Mouse (Mus musculus): ENCODE results near the gene Cdr2l.

The Cdr2l gene

GRCm38 (mm10) chr11:115435596-115436337 lies 54.1 kb downstream of the Cdr2l start:
- H3K27me3 ChIP-seq (ENCODE audit: insufficient read depth, low read length) = peaks cover 22% of the 10 kb centered on the region
- H3K4me3 ChIP-seq (replicated peaks; ENCODE audit: low read length) = peak overlapping the region; percentile 62
- H3K4me1 ChIP-seq (replicated peaks; ENCODE audit: low read depth, low read length) = peaks cover 34% of the 10 kb centered on the region
- H3K36me3 ChIP-seq (ENCODE audit: insufficient read depth, low read length) = peaks cover 20% of the 10 kb centered on the region
- TF ChIP-seq POU5F1 (IDR thresholded peaks at IDR 0.05; ENCODE audit: borderline replicate concordance, low read length) (no peak), CTCF (conservative IDR thresholded peaks at IDR 0.05; ENCODE audit: low read length) (no peak), NANOG (IDR thresholded peaks at IDR 0.05; ENCODE audit: borderline replicate concordance, low read length) (no peak)
- peaks cover 5% of the 10 kb centered on the region; the same call in 1 of the 2 replicates for H3K9me3 ChIP-seq (ENCODE audit: low read length)

DNA sequence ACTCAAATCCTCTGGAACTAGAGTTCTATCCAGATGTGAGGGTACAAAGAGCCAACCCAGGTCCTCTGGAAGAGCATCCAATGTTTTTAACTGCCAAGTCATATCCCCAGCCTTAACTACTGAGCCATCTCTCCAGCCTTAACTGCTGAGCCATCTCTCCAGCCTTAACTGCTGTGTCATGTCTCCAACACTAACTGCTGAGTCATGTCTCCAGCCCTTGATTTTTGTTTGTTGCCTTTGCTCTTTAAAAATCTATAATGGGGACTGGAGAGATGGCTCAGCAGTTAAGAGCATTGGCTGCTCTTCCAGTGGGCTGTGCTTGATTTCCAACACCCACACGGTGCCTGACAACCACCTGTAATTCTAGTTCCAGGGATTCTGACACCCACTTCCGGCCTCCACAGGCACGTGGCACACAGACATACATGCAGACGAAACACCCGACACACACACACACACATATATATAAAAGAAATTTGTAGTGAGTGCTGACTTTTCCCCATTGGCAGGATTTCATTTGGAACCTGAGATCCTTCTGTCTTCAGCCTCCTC lies 55.9 kb downstream of the Cdr2l start:
- Histone ChIP-seq H3K27me3 (ENCODE audit: insufficient read depth, low read length) (peaks cover 39% of the 10 kb centered on the region), H3K4me1 (replicated peaks; ENCODE audit: low read depth, low read length) (peaks cover 45% of the 10 kb centered on the region), H3K36me3 (ENCODE audit: insufficient read depth, low read length) (peaks cover under 1% of the 10 kb centered on the region; the same call in 1 of the 2 replicates), H3K9me3 (ENCODE audit: low read length) (peaks cover 15% of the 10 kb centered on the region), H3K4me3 (replicated peaks; ENCODE audit: low read length) (no peak overlapping the region)
- no peak for TF ChIP-seq CTCF (conservative IDR thresholded peaks at IDR 0.05; ENCODE audit: low read length)
- TF ChIP-seq POU5F1 (IDR thresholded peaks at IDR 0.05; ENCODE audit: borderline replicate concordance, low read length) = no peak
- TF ChIP-seq NANOG (IDR thresholded peaks at IDR 0.05; ENCODE audit: borderline replicate concordance, low read length) = no peak

DNA sequence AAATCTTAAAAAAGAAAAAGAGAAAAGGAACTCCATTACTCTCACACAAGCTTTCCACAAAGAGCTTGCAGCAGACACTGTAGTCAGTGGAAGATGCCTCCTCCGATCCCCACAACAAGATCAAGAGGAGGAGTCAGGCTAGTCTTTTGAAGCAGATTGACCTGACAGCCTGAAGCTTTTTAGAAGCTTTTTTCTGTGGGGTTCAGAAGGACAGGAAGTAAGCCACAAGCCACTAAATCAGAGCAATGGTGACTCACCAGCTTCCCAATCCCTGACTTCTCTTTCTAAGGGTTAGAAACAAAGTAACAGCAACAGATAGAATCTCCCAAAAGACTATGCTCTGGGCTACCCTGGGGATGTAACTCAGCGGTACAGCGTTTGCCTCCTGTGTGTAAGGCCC lies 57.6 kb downstream of the Cdr2l start:
- no peak overlapping the region for H3K4me3 ChIP-seq (replicated peaks; ENCODE audit: low read length)
- no peaks in the 10 kb centered on the region for H3K36me3 ChIP-seq (ENCODE audit: insufficient read depth, low read length)
- no peak for TF ChIP-seq NANOG (IDR thresholded peaks at IDR 0.05; ENCODE audit: borderline replicate concordance, low read length)
- TF ChIP-seq CTCF (conservative IDR thresholded peaks at IDR 0.05; ENCODE audit: low read length) = no peak
- no peak for TF ChIP-seq POU5F1 (IDR thresholded peaks at IDR 0.05; ENCODE audit: borderline replicate concordance, low read length)
- peaks cover 45% of the 10 kb centered on the region for H3K27me3 ChIP-seq (ENCODE audit: insufficient read depth, low read length)
- H3K4me1 ChIP-seq (replicated peaks; ENCODE audit: low read depth, low read length) = peaks cover 40% of the 10 kb centered on the region
- H3K9me3 ChIP-seq (ENCODE audit: low read length) = peaks cover 15% of the 10 kb centered on the region

DNA sequence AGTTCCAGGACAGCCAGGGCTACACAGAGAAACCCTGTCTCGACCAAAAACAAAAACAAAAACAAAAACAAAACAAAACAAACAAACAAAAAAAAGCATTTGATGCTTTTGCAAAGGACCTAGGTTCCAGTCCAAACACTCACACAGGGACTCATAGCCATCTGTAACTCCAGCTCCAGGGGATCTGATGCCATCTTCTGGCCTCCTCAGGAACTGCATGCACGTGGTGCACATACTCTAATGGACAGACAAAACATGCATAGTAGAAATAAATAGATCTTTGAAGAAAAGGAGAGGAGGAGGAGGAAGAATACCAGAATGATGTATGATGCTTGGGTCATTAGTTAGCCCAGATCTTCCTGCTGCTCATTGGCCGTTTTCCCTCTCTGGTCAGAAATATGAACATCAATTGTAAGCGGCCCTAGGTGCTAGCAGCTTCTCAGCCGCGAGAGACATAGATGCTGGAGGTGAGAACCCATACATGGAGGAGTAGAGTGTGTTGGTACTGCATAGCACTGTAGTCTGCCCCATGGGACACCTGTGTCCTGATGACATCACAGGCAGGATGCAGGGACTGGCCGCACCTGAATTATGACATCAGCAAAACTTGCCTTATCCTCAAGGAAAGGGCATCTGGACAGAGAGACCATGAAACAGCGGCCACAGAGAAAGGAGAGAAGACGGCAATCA lies 58.3 kb downstream of the Cdr2l start, which contains the start of gene Trim80:
TSS of gene Trim80 (plus strand) at position 640 of the 690 bp plus-strand sequence.
- peaks cover 15% of the 10 kb centered on the region for H3K9me3 ChIP-seq (ENCODE audit: low read length)
- no peaks in the 10 kb centered on the region for H3K36me3 ChIP-seq (ENCODE audit: insufficient read depth, low read length)
- peaks cover 47% of the 10 kb centered on the region for H3K27me3 ChIP-seq (ENCODE audit: insufficient read depth, low read length)
- peak within 1 kb of the TSS; percentile 58 for H3K4me3 ChIP-seq (replicated peaks; ENCODE audit: low read length)
- peaks cover 36% of the 10 kb centered on the region for H3K4me1 ChIP-seq (replicated peaks; ENCODE audit: low read depth, low read length)
- TF ChIP-seq NANOG (IDR thresholded peaks at IDR 0.05; ENCODE audit: borderline replicate concordance, low read length) (no peak), CTCF (conservative IDR thresholded peaks at IDR 0.05; ENCODE audit: low read length) (peak; percentile 85), POU5F1 (IDR thresholded peaks at IDR 0.05; ENCODE audit: borderline replicate concordance, low read length) (no peak)

DNA sequence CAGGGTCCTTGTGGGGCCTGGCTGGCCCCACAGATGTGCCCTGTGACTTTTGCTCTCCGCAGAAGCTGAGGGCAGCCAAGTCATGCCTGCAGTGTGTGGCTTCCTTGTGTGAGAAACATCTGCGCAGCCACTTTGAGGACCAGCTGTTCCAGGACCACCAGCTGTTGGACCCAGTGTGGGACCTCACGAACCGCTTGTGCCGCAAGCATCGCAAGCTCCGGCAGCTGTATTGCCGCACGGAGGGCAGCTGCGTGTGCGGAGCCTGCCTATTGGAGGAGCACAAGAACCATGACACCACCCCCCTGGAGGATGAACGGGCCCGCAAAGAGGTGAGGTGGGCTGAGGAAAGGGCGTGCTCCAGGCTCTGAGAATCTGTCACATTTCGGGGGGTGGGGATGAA lies 59.7 kb downstream of the Cdr2l start:
- TF ChIP-seq CTCF (conservative IDR thresholded peaks at IDR 0.05; ENCODE audit: low read length) = no peak
- TF ChIP-seq POU5F1 (IDR thresholded peaks at IDR 0.05; ENCODE audit: borderline replicate concordance, low read length) = no peak
- no peak for TF ChIP-seq NANOG (IDR thresholded peaks at IDR 0.05; ENCODE audit: borderline replicate concordance, low read length)

More for the DNA sequence above, 59.7 kb downstream of the Cdr2l start:
- Histone ChIP-seq H3K4me1 (replicated peaks; ENCODE audit: low read depth, low read length) (peaks cover 23% of the 10 kb centered on the region), H3K9me3 (ENCODE audit: low read length) (peaks cover 15% of the 10 kb centered on the region), H3K27me3 (ENCODE audit: insufficient read depth, low read length) (peaks cover 51% of the 10 kb centered on the region), H3K36me3 (ENCODE audit: insufficient read depth, low read length) (no peaks in the 10 kb centered on the region), H3K4me3 (replicated peaks; ENCODE audit: low read length) (peak overlapping the region; percentile 58)
